Mouse (Mus musculus) lung, postnatal 4 days (tissue): ENCODE measurements around the gene Mdc1.
"Not testable (repeated sequence)": the region's sequence is repeated elsewhere in the genome, so short reads cannot be mapped to it uniquely, and the experiment has no call there.

Experiments used
- DNase-seq, 2 experiments: peaks; one replicate each; pipeline ENCODE4 v3.0.0; 2021

The Mdc1 gene

GRCm38 (mm10) chr17:35822964-35823937, 18.1 kb upstream of the Mdc1 start, which contains the start of gene Flot1:
TSS of gene Flot1 (plus strand) at chr17:35823230.
- peak; percentile 92 to 94 for DNase-seq

GRCm38 (mm10) chr17:35824402-35824801, 16.9 kb upstream of the Mdc1 start:
- no peak for DNase-seq

DNA sequence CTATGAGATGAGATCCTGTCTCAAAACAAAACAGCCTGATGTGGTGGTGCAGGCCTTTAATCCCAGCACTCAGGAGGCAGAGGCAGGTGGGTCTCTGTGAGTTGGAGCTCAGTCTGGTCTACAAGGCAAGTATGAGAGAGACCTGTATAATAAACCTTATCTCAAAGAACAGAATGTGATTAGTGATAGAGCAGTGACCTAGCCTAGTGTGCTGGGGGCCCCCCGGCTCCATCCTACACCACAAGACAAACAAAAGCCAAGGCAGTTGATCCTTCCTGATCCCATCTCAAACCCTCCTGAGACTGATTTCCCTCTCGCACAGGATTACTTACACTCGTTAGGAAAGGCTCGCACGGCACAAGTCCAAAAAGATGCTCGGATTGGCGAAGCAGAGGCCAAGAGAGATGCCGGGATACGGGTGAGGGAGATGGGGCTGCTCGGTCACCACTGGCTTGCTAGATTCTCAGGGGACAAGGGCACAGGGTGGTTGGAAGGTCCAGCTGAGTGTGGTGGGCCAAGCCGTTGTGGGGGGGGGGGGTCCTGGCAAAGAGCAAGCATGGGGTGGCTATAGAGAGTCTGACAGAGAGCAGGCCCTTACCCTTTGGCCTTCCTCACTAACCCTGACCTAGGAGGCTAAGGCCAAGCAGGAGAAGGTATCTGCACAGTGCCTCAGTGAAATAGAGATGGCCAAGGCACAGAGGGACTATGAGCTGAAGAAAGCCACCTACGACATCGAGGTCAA, 16.0 kb upstream of the Mdc1 start:
- DNase-seq, result no peak

DNA sequence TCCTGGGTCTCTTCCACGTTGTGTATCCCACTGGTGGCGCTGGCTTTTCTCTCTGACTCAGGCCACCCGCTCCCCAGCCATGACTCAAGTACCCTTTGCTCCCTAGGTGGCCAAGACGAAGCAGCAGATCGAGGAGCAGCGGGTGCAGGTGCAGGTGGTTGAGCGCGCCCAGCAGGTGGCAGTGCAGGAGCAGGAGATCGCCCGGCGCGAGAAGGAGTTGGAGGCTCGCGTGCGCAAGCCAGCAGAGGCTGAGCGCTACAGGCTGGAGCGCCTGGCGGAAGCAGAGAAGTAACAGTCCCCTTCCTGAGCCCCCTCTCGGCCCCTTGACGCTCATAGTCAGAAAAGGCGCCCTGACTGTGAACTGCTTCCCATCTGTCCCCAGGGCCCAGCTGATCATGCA, 11.6 kb upstream of the Mdc1 start:
- peak; percentile 91 to 92 for DNase-seq

- no peak for DNase-seq
Measured at GRCm38 (mm10) chr17:35832400-35833238, 8.7 kb upstream of the Mdc1 start.

DNA sequence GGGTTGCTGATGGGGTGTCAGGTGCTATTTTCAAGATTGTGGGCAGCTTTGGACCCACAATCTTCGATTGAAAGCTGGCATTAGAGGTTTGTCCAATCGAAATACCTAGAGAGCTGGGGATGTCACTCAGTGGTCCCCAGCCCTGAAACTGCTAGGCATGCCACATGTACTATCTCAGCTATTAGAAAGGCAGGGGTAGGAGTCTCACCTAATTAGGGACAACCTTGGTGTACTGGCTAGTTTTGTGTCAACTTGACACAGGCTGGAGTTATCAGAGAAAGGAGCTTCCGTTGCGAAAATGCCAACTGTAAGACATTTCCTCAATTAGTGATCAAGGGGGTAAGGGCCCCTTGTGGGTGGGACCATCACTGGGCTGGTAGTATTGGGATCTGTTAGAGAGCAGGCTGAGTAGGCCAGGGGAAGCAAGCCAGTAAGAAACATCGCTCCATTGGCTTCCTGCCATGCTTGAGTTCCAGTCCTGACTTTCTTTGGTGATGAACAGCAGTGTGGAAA, 8.0 kb upstream of the Mdc1 start:
- DNase-seq, result no peak

DNA sequence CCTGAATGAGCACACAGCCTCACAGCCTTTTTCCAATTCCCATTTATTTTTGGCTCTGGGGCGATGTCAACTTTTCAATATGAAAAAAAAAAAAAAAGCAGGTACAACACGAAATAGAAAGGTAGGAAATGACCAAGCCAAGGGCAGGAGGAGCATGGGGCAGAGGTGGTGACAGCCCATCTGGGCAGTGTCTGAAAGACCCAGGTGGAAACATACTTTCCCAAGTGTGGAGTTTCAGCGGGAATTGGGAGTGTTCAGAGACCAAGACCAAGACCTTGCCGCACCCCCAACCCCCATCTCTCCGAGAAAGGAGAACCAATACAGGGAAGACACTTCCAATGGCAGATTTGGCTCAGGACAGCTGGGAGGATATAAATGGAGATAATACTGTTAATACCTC, 7.4 kb upstream of the Mdc1 start:
- no peak for DNase-seq

GRCm38 (mm10) chr17:35834696-35835422, 6.5 kb upstream of the Mdc1 start:
- peak in 1 of 2 experiments; percentile 40 for DNase-seq

DNA sequence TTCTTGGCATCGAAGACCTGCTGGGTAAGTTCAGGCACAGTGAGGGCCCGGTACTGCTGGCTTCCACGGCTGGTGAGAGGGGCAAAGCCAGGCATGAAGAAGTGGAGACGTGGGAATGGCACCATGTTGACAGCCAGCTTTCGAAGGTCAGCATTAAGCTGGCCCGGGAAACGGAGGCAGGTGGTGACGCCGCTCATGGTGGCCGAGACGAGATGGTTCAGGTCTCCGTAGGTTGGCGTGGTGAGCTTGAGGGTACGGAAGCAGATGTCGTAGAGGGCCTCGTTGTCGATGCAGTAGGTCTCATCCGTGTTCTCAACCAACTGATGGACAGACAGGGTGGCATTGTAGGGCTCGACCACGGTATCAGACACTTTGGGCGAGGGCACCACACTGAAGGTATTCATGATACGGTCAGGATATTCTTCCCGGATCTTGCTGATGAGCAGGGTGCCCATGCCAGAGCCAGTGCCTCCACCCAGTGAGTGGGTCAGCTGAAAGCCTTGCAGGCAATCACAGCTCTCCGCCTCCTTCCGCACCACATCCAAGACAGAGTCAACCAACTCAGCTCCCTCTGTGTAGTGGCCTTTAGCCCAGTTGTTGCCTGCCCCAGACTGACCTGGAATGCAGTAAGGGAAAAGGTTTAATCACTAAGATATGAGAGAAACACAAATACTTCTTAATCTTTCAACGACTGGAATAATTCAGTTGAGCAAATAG, 5.7 kb upstream of the Mdc1 start:
- DNase-seq, result no peak

DNA sequence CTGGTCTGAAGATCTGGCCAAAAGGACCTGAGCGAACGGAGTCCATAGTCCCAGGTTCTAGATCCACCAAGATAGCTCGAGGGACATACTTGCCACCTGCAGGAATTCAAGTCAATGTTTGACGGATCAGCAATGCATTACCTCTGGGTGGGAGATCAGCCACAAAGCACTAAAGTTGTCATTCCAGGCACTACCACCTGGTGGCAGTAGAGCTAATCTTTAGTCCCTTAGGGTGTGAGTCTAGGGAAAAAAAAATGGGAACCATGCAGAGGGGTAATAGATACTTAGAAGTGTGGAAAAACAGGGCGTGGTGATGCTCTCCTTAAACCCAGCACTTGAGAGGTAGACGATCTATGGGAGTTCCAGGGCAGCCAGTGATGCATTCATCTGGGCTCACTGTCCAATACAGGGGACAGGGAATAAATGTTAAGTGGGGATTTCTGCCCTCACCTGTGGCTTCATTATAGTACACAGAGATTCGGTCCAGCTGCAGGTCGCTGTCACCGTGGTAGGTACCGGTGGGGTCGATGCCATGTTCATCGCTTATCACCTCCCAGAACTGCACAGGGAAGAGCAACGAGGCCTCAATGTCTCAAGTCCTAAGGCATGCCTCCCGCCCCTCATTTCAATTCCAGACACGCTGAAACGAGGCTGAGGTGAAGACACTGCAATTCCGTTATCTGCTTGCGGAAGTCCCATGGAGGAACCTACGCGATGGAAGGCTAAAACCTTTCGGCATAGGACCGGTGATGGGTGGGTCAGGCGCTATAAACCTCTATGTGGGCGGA, 4.9 kb upstream of the Mdc1 start:
- DNase-seq, result peak; percentile 61 to 90

DNA sequence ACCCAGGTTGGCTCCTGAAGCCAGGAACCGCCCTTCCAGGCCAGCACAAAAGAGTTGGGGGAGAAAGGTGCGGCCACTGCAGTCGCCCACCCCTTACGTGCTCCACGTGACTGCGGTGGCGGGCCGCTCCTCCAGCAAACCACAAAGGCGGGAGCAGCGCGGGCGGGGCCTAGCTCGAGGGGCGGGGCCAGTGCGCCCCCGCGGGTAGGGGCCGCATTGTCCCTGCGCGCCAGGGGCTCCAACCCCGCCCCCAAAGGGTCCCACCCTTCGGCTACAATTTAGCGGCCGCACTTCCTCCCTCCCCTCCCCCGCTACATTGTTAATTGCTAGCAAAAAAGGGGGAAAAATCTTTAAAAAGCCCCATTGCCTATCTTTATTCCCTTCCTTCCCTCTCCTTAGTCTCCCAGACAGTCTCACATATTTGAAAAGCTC, 4.3 kb upstream of the Mdc1 start:
- peak; percentile 93 to 95 for DNase-seq

GRCm38 (mm10) chr17:35837487-35837886, 3.8 kb upstream of the Mdc1 start:
- peak; percentile 69 to 71 for DNase-seq

GRCm38 (mm10) chr17:35838122-35838544, 3.2 kb upstream of the Mdc1 start, which contains the start of gene Tubb5:
TSS of gene Tubb5 (minus strand) at chr17:35838306.
- peak; percentile 97 to 99 for DNase-seq

DNA sequence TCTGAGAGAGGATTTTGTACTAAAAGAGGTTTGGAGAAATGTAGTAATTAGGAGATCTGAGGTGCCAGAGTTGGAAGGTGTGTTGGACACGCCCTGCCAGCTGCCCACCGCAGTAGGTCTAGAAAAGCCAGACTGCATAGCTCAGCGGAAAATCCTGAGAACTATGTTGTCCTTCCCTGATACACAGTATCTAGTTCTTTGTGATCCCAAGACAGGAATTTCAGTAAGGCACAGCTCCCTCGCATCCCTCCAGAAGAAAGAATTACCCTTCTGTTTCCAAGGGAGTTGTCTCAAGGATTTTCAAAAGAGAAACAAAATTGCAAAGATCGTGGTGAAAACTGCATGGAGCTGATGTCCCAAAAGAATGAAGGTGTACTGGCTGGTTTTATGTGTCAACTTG, 2.7 kb upstream of the Mdc1 start:
- DNase-seq, result no peak

GRCm38 (mm10) chr17:35839002-35839401, 2.3 kb upstream of the Mdc1 start:
- not testable (repeated sequence) for DNase-seq

GRCm38 (mm10) chr17:35840561-35840960, 754 bp upstream of the Mdc1 start:
- DNase-seq, result no peak

GRCm38 (mm10) chr17:35842006-35842405, 691 bp downstream of the Mdc1 start:
- DNase-seq, result no peak

DNA sequence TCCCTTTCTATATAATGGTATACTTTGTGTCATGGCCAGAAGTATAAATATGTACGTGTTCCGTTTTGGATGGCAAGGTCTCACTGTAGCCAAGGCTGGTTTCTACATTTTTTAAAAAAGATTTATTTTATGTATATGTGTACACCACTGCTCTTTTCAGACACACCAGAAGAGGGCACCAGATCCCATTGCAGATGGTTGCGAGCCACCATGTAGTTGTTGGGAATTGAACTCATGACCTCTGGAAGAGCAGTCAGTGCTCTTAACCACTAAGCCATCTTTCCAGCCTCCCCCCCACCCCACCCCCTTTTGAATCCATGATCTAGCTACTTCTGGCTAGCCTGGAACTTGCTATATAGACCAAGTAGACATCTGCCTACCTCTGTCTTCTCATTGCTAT, 2.2 kb downstream of the Mdc1 start:
- DNase-seq, result no peak

DNA sequence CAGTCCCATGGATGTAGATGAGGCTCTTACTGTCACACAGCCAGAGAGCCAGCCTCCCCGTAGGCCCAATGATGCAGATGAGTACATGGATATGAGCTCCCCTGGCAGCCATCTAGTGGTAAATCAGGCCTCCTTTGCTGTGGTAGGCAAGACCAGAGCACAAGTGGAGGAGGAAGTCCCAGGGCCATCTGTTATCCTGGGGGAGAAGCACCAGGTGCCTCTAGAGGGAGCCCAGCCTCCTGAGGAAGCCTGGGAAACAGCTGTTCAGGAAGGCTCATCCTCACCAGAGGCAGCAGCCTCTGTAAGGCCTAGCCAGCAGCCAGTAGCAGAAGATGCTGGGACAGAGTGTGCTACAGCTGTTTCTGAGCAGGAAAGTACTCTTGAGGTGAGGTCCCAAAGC, 6.8 kb downstream of the Mdc1 start:
- no peak for DNase-seq

DNA sequence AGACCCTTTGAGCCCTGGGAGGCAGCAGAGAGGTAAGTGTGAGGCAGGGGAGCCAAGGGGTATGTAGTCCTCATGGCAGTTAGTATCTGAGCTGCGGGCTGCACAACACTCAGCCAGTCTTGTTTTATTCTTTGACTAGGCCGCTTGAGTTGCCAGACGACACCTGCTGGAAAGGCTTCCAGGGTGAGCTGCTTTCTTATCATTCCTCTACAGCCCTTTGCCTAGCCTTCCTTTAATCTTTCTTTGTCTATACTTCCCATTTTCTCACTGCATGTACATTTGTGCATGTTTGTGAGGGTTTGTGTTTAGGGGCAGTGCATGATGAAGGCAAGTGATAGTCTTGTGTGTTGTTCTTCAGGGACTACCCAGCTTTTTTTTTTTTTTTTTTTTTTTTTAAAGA, 9.7 kb downstream of the Mdc1 start:
- DNase-seq, result no peak
